Mouse (Mus musculus) bone marrow macrophage, adult 2 months (primary cell): Measurements from ENCODE around the gene Gm9844.

Source experiments
- CTCF ChIP-seq: IDR thresholded peaks from 2 replicates; pipeline ENCODE4 v1.5.1; 2012; ENCODE audit warnings: low read depth, mild to moderate bottlenecking, low read length, moderate library complexity
- POLR2A ChIP-seq: IDR thresholded peaks from 2 replicates; pipeline ENCODE4 v1.6.1; 2012; ENCODE audit warnings: mild to moderate bottlenecking, low read depth, low read length, borderline replicate concordance

DNA sequence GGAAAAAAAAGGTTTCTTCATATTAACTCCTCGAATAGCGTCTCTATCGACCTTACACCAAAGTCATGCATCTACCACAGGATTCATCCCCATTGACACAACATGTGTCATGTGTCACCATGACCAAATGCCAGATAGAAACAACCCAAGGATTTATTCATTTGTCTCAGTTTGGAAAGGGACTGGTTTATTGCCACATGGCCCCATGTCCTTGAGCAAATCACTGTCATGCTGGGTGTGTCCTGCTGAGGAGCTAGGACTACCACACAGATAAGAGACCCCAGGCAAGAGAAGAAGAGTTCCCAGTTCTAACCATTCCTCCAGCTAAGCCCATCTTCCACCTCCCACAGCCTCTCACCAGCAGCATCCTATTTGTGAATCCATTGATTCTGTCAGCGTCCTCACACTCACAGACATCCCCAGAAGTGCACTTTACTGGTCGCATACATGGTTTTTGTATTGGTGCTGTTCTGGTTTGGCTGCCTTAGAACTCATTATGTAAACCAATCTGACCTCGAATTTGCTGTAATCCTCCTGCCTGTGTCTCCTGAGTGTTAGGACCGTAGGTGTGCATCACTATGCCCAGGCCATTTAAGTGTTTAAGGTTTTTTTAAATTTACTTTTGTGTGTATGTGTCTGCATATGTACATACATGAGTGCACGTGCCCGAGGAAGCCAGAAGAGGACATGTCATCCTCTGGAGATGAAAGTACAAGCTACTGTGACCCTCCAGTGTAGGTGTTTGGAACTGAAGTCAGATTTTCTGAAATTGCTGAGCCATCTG lies 20.6 kb downstream of the Gm9844 start:
- TF ChIP-seq CTCF (no peak), POLR2A (no peak)
